Mouse (Mus musculus) lung, adult 2 months (tissue): ENCODE measurements around the gene B230217C12Rik.

Experiments used
- CTCF ChIP-seq: fragments of 200-500 bp; IDR thresholded peaks from 2 replicates; pipeline ENCODE4 v1.5.1; 2011; ENCODE audit warnings: mild to moderate bottlenecking, low read length, control low read depth; ENCODE audit not compliant: insufficient read depth
- POLR2A ChIP-seq: fragments of 200-500 bp; IDR thresholded peaks from 2 replicates; pipeline ENCODE4 v1.6.1; 2011; ENCODE audit warnings: low read depth, mild to moderate bottlenecking, control low read depth, low read length, borderline replicate concordance; ENCODE audit errors: extremely low read depth

- no peak for TF ChIP-seq CTCF
- TF ChIP-seq POLR2A = no peak
Measured at GRCm38 (mm10) chr11:97826414-97826813, 14.2 kb upstream of the B230217C12Rik start.
